Mouse (Mus musculus) MEL (cell line): ENCODE results near the gene Ppp6c. TPM values are rescaled to one million over a fixed set of nuclear protein-coding genes. Genes with fewer than 3 reads are reported as not detected.

Experiments
- DNase-seq: peaks from one replicate; pipeline ENCODE4 v3.0.0; 2011; ENCODE audit warnings: low read depth, low spot score
- H3K27ac ChIP-seq: 2 replicates; pipeline ENCODE4 v1.5.1; 2012; ENCODE audit warnings: low read depth, mild to moderate bottlenecking, control low read depth, low read length, moderate library complexity; ENCODE audit not compliant: control insufficient read depth
- H3K27me3 ChIP-seq, 2 experiments: fragments of 150-350 bp in 1 of 2; sonication (generic) in 1 of 2; 2 replicates each; pipeline ENCODE4 v1.6.1; 2012; ENCODE audit warnings: low read length in 2 of 2, mild to moderate bottlenecking in 2 of 2, improper control_type of control experiment in 1 of 2, moderate library complexity in 1 of 2; ENCODE audit not compliant: insufficient read depth in 2 of 2, control insufficient read depth in 1 of 2
- H3K36me3 ChIP-seq, 2 experiments: 2 replicates each; pipeline ENCODE4 v1.6.1; 2012 to 2014; ENCODE audit warnings: low read length in 2 of 2, improper control_type of control experiment in 1 of 2, inconsistent platforms in 1 of 2, mild to moderate bottlenecking in 1 of 2; ENCODE audit not compliant: insufficient read depth in 2 of 2, control insufficient read depth in 1 of 2
- H3K4me1 ChIP-seq, 2 experiments: fragments of 150-350 bp in 1 of 2; sonication (generic) in 1 of 2; 2 replicates each; pipeline ENCODE4 v1.6.1; 2012; ENCODE audit warnings: low read length in 2 of 2, improper control_type of control experiment in 1 of 2, mild to moderate bottlenecking in 1 of 2; ENCODE audit not compliant: insufficient read depth in 2 of 2, control insufficient read depth in 1 of 2
- H3K4me3 ChIP-seq, 2 experiments: fragments of 150-350 bp in 1 of 2; sonication (generic) in 1 of 2; 2 replicates each; pipeline ENCODE4 v1.5.1; 2012; ENCODE audit warnings: low read depth in 2 of 2, low read length in 2 of 2, mild to moderate bottlenecking in 2 of 2, moderate library complexity in 2 of 2, control low read depth in 1 of 2, improper control_type of control experiment in 1 of 2; ENCODE audit not compliant: control insufficient read depth in 1 of 2, insufficient read depth in 1 of 2
- H3K79me2 ChIP-seq: 2 replicates; pipeline ENCODE4 v1.6.1; 2012; ENCODE audit warnings: mild to moderate bottlenecking, low read length, moderate library complexity; ENCODE audit not compliant: control insufficient read depth, poor library complexity, insufficient read depth
- H3K9ac ChIP-seq: 2 replicates; pipeline ENCODE4 v1.6.1; 2012; ENCODE audit warnings: low read depth, mild to moderate bottlenecking, control low read depth, low read length, moderate library complexity; ENCODE audit not compliant: control insufficient read depth, poor library complexity, severe bottlenecking
- H3K9me3 ChIP-seq: fragments of 150-350 bp; sonication (generic); replicated peaks from 2 replicates; pipeline ENCODE4 v1.6.1; 2012; ENCODE audit warnings: mild to moderate bottlenecking, low read length, improper control_type of control experiment, moderate library complexity; ENCODE audit not compliant: insufficient read depth
- BHLHE40 ChIP-seq: IDR thresholded peaks from 2 replicates; pipeline ENCODE4 v1.6.1; 2012; ENCODE audit warnings: low read depth, mild to moderate bottlenecking, inconsistent platforms, low read length, improper control_type of control experiment, borderline replicate concordance
- CHD1 ChIP-seq: IDR thresholded peaks from 2 replicates; pipeline ENCODE4 v1.6.1; 2012; ENCODE audit warnings: low read depth, mild to moderate bottlenecking, inconsistent platforms, low read length, improper control_type of control experiment
- CTCF ChIP-seq, 3 experiments: IDR thresholded peaks in 2 of 3; conservative IDR thresholded peaks in 1 of 3; 2 replicates each; pipeline ENCODE4 v1.5.1; 2011 to 2012; ENCODE audit warnings: low read length in 3 of 3, low read depth in 2 of 3, mild to moderate bottlenecking in 2 of 3, improper control_type of control experiment in 1 of 3, inconsistent platforms in 1 of 3, mixed read lengths in 1 of 3, moderate library complexity in 1 of 3; ENCODE audit not compliant: control insufficient read depth in 1 of 3, insufficient read depth in 1 of 3, poor library complexity in 1 of 3, severe bottlenecking in 1 of 3
- E2F4 ChIP-seq: IDR thresholded peaks from 2 replicates; pipeline ENCODE4 v1.6.1; 2011; ENCODE audit warnings: low read depth, low read length, improper control_type of control experiment, borderline replicate concordance
- ELF1 ChIP-seq: IDR thresholded peaks from 2 replicates; pipeline ENCODE4 v1.6.1; 2014; ENCODE audit warnings: low read depth, mild to moderate bottlenecking, inconsistent platforms, low read length, improper control_type of control experiment, moderate library complexity
- ETS1 ChIP-seq: IDR thresholded peaks from 2 replicates; pipeline ENCODE4 v1.6.1; 2012; ENCODE audit warnings: low read depth, mild to moderate bottlenecking, inconsistent platforms, low read length, improper control_type of control experiment, moderate library complexity
- GABPA ChIP-seq: IDR thresholded peaks from 2 replicates; pipeline ENCODE4 v1.6.1; 2012; ENCODE audit warnings: low read depth, mild to moderate bottlenecking, inconsistent platforms, low read length, improper control_type of control experiment, moderate library complexity
- GATA1 ChIP-seq: IDR thresholded peaks from 2 replicates; pipeline ENCODE4 v1.6.1; 2011; ENCODE audit warnings: low read depth, low read length, improper control_type of control experiment
- JUND ChIP-seq: IDR thresholded peaks from 2 replicates; pipeline ENCODE4 v1.6.1; 2011; ENCODE audit warnings: low read depth, mild to moderate bottlenecking, improper control_type of control experiment, low read length
- MAX ChIP-seq: IDR thresholded peaks from 2 replicates; pipeline ENCODE4 v1.6.1; 2011; ENCODE audit warnings: low read length, improper control_type of control experiment
- MEF2A ChIP-seq: IDR thresholded peaks from 2 replicates; pipeline ENCODE4 v1.6.1; 2014; ENCODE audit warnings: low read depth, mild to moderate bottlenecking, inconsistent platforms, low read length, improper control_type of control experiment; ENCODE audit not compliant: poor library complexity, insufficient replicate concordance, severe bottlenecking; ENCODE audit errors: extremely low read depth
- MXI1 ChIP-seq: IDR thresholded peaks from 2 replicates; pipeline ENCODE4 v1.6.1; 2011; ENCODE audit warnings: mild to moderate bottlenecking, low read depth, low read length, improper control_type of control experiment
- NELFE ChIP-seq: IDR thresholded peaks from 2 replicates; pipeline ENCODE4 v1.6.1; 2011; ENCODE audit warnings: low read depth, low read length, improper control_type of control experiment
- POLR2A ChIP-seq, 2 experiments: IDR thresholded peaks; 2 replicates each; pipeline ENCODE4 v1.6.1; 2011 to 2012; ENCODE audit warnings: low read length in 2 of 2, mild to moderate bottlenecking in 2 of 2, control low read depth in 1 of 2, improper control_type of control experiment in 1 of 2, low read depth in 1 of 2, moderate library complexity in 1 of 2; ENCODE audit not compliant: control insufficient read depth in 1 of 2, insufficient read depth in 1 of 2, poor library complexity in 1 of 2
- POLR2AphosphoS2 ChIP-seq: IDR thresholded peaks from 2 replicates; pipeline ENCODE4 v1.6.1; 2011; ENCODE audit warnings: low read length, improper control_type of control experiment
- POLR2AphosphoS5 ChIP-seq: IDR thresholded peaks from 2 replicates; pipeline ENCODE4 v1.6.1; 2012; ENCODE audit warnings: low read depth, borderline replicate concordance, mild to moderate bottlenecking, inconsistent platforms, low read length, moderate library complexity, mixed read lengths
- RAD21 ChIP-seq: IDR thresholded peaks from 2 replicates; pipeline ENCODE4 v1.6.1; 2011; ENCODE audit warnings: mild to moderate bottlenecking, low read depth, low read length, improper control_type of control experiment
- RCOR1 ChIP-seq: IDR thresholded peaks from 2 replicates; pipeline ENCODE4 v1.6.1; 2012; ENCODE audit warnings: low read depth, mild to moderate bottlenecking, inconsistent platforms, low read length, improper control_type of control experiment
- SMC3 ChIP-seq: IDR thresholded peaks from 2 replicates; pipeline ENCODE4 v1.6.1; 2011; ENCODE audit warnings: low read depth, low read length, improper control_type of control experiment
- TAL1 ChIP-seq: IDR thresholded peaks from 2 replicates; pipeline ENCODE4 v1.6.1; 2012; ENCODE audit warnings: mild to moderate bottlenecking, inconsistent platforms, low read length, moderate library complexity, mixed read lengths
- TBP ChIP-seq: IDR thresholded peaks from 2 replicates; pipeline ENCODE4 v1.8.0; 2011; ENCODE audit warnings: low read depth, low read length, improper control_type of control experiment
- UBTF ChIP-seq: IDR thresholded peaks from 2 replicates; pipeline ENCODE4 v1.6.1; 2012; ENCODE audit warnings: low read depth, mild to moderate bottlenecking, inconsistent platforms, low read length, improper control_type of control experiment, moderate library complexity, borderline replicate concordance; ENCODE audit not compliant: insufficient read depth
- USF2 ChIP-seq, 2 experiments: IDR thresholded peaks; 2 replicates each; pipeline ENCODE4 v1.6.1; 2011 to 2012; ENCODE audit warnings: improper control_type of control experiment in 2 of 2, low read length in 2 of 2, borderline replicate concordance in 1 of 2, inconsistent platforms in 1 of 2, low read depth in 1 of 2, mild to moderate bottlenecking in 1 of 2; ENCODE audit not compliant: insufficient read depth in 1 of 2
- ZMIZ1 ChIP-seq: IDR thresholded peaks from 2 replicates; pipeline ENCODE4 v1.6.1; 2012; ENCODE audit warnings: low read depth, mild to moderate bottlenecking, inconsistent platforms, low read length, improper control_type of control experiment, moderate library complexity
- polyA plus RNA-seq, 2 experiments: library from polyadenylated mRNA; stranded (reverse) in 1 of 2; unstranded in 1 of 2; fragments of >175 nt in 1 of 2; fragments of >200 nt in 1 of 2; gene quantifications; 2 replicates each; pipeline versions ENCODE4 v1.2.1 to v1.2.4; 2012; ENCODE audit warnings: low replicate concordance in 2 of 2, low read depth in 1 of 2; ENCODE audit not compliant: insufficient read length in 2 of 2, insufficient read depth in 1 of 2, missing spikeins in 1 of 2
- total RNA-seq: library from RNA; depleted of rRNA; stranded (reverse); fragments of 300-350 nt; gene quantifications from 2 replicates; pipeline ENCODE4 v1.2.3, GENCODE M21; 2012

The Ppp6c gene
- total and polyA plus RNA-seq, 3 experiments, result 34.9 to 43.1 TPM; not detected in 1

DNA sequence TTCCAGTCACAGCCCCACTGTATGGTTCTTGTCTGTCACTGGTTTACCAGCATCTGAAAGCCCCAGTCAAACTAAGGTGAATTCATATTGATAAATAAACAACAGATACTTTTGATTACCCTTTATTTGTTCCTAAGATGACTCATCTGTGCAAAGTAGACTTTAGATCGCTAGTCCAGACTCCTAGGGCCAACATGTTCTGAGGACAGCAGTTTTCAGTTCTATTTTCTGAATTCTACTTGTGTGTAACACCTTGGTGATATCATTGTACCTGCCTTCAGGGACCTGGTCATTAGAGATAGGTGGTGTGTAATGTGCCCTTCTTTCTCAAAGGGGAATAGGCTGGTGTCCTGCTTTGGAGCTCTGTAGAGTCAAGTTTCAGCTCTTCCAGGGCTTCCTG, 65.3 kb downstream of the Ppp6c start:
- H3K4me3 ChIP-seq, result no peak overlapping the region
- H3K79me2 ChIP-seq, result no peaks in the 10 kb centered on the region
- H3K9me3 ChIP-seq, result no peaks in the 10 kb centered on the region
- DNase-seq, result no peak
- TF ChIP-seq CTCF (IDR thresholded peaks at IDR 0.05 in 2 of 3, conservative IDR thresholded peaks at IDR 0.05 in 1 of 3; ENCODE audit: control insufficient read depth in 1 of 3, insufficient read depth in 1 of 3, low read depth in 2 of 3, low read length in 3 of 3, poor library complexity in 1 of 3, severe bottlenecking in 1 of 3) (no peak), UBTF (no peak), NELFE (no peak), SMC3 (no peak), ZMIZ1 (no peak), RAD21 (no peak), BHLHE40 (no peak), CHD1 (no peak), TAL1 (no peak), ETS1 (no peak), GABPA (no peak), TBP (no peak), RCOR1 (no peak), MAX (no peak), E2F4 (no peak), POLR2A (IDR thresholded peaks at IDR 0.05; ENCODE audit: control insufficient read depth in 1 of 2, insufficient read depth in 1 of 2, low read depth in 1 of 2, low read length in 2 of 2, poor library complexity in 1 of 2) (no peak), MXI1 (no peak), USF2 (IDR thresholded peaks at IDR 0.05; ENCODE audit: borderline replicate concordance in 1 of 2, insufficient read depth in 1 of 2, low read depth in 1 of 2, low read length in 2 of 2) (no peak), GATA1 (no peak), POLR2AphosphoS2 (no peak)
- H3K27me3 ChIP-seq, result no peaks in the 10 kb centered on the region
- no peak overlapping the region for H3K9ac ChIP-seq
- no peak overlapping the region for H3K27ac ChIP-seq
- peaks cover 0 to 22% of the 10 kb centered on the region in 2 experiments; a peak in 3 of 4 replicates for H3K36me3 ChIP-seq
- H3K4me1 ChIP-seq, result peaks cover 12 to 17% of the 10 kb centered on the region in 2 experiments

DNA sequence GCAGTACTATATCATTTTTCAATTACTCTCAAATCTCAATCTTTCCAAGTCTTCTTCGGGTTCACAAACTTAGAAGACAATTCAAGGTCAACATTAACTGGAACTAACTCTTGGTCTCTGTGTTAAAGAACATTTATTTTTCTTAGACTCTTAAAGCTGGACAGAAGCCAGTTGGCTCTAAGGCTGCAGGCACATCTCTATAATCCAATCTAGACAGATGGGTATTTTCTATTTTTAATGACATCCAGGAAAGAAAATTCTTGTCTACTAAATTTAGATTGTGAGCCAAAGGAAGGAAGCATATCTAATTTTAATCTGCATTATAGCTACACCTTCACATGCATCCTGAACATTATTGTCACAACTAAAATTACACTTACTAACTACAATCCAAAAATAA, 68.3 kb downstream of the Ppp6c start:
- DNase-seq, result no peak
- TF ChIP-seq MAX (no peak), ELF1 (no peak), E2F4 (no peak), MEF2A (peak; percentile 86; the same call in 1 of the 2 replicates), SMC3 (no peak), USF2 (IDR thresholded peaks at IDR 0.05; ENCODE audit: borderline replicate concordance in 1 of 2, insufficient read depth in 1 of 2, low read depth in 1 of 2, low read length in 2 of 2) (no peak), ETS1 (peak; percentile 10; the same call in 1 of the 2 replicates), ZMIZ1 (no peak), JUND (no peak), POLR2AphosphoS5 (no peak), GABPA (no peak), TBP (no peak), POLR2AphosphoS2 (no peak)
- TF ChIP-seq, all 39 proteins: peak for 2
- Histone ChIP-seq H3K9me3 (no peaks in the 10 kb centered on the region), H3K36me3 (peaks cover 0 to 25% of the 10 kb centered on the region in 2 experiments; a peak in 3 of 4 replicates), H3K4me3 (no peak overlapping the region), H3K4me1 (peaks cover 16 to 17% of the 10 kb centered on the region in 2 experiments), H3K27ac (no peak overlapping the region), H3K27me3 (no peaks in the 10 kb centered on the region), H3K79me2 (no peaks in the 10 kb centered on the region), H3K9ac (no peak overlapping the region)
